Mouse (Mus musculus) retina, embryonic 14.5 days (tissue): ENCODE measurements around the gene Iqck.

ENCODE experiments used
- DNase-seq: peaks from one replicate; pipeline ENCODE4 v3.0.0-alpha.2; 2015; ENCODE audit warnings: low spot score

The Iqck gene

GRCm38 (mm10) chr7:118989275-118989856, 133.8 kb downstream of the Iqck start:
- no peak for DNase-seq

- DNase-seq = no peak
Observed at GRCm38 (mm10) chr7:118990282-118990681, 134.7 kb downstream of the Iqck start.

GRCm38 (mm10) chr7:118991341-118991884, 135.9 kb downstream of the Iqck start:
- DNase-seq = no peak

- DNase-seq = no peak
Observed at GRCm38 (mm10) chr7:118992080-118992560, 136.6 kb downstream of the Iqck start.

- DNase-seq = no peak
Observed at GRCm38 (mm10) chr7:118992623-118993405, 137.3 kb downstream of the Iqck start.

GRCm38 (mm10) chr7:118993597-118994230, 138.2 kb downstream of the Iqck start:
- peak; percentile 35 for DNase-seq

GRCm38 (mm10) chr7:118994231-118994842, 138.8 kb downstream of the Iqck start:
- DNase-seq = peak; percentile 46

- peak; percentile 93 for DNase-seq
Observed at GRCm38 (mm10) chr7:118995007-118995406, 139.5 kb downstream of the Iqck start, which contains the start of gene Gprc5b. Gene Gprc5b (minus strand): TSS chr7:118995211.

- DNase-seq = peak; percentile 30
Observed at GRCm38 (mm10) chr7:118995671-118996070, 140.1 kb downstream of the Iqck start.

- peak; percentile 96 for DNase-seq
Observed at GRCm38 (mm10) chr7:118996137-118996837, 140.7 kb downstream of the Iqck start.

GRCm38 (mm10) chr7:118999857-119000256, 144.3 kb downstream of the Iqck start:
- DNase-seq = no peak

GRCm38 (mm10) chr7:119001965-119002364, 146.4 kb downstream of the Iqck start:
- DNase-seq = no peak

GRCm38 (mm10) chr7:119002501-119002900, 146.9 kb downstream of the Iqck start:
- no peak for DNase-seq

- DNase-seq = peak; percentile 86
Observed at GRCm38 (mm10) chr7:119010854-119011529, 155.4 kb downstream of the Iqck start.

GRCm38 (mm10) chr7:119015736-119016135, 160.2 kb downstream of the Iqck start:
- DNase-seq = peak; percentile 74

- peak; percentile 88 for DNase-seq
Observed at GRCm38 (mm10) chr7:119019537-119019936, 164.0 kb downstream of the Iqck start.
